Mouse (Mus musculus) limb, embryonic 14.5 days (tissue): ENCODE results near the gene Slc10a3. TPM values are rescaled to one million over a fixed set of nuclear protein-coding genes. Genes with fewer than 3 reads are reported as not detected.

ENCODE experiments used
- ATAC-seq: fragments of 200-750 bp; cut with Nextera tagmentation; 2 replicates; pipeline ENCODE4 v1.8.0; 2017; ENCODE audit warnings: low read depth, moderate number of reproducible peaks, moderate TSS enrichment; ENCODE audit not compliant: low FRiP score
- DNase-seq: peaks from one replicate; pipeline ENCODE4 v3.0.0-alpha.2; 2015; ENCODE audit warnings: low spot score
- H3K27ac ChIP-seq: fragments of 300-500 bp; sonication (generic); replicated peaks from 2 replicates; pipeline ENCODE4 v1.5.1; 2014; ENCODE audit warnings: low read depth, mild to moderate bottlenecking, low read length, moderate library complexity, mixed read lengths
- H3K27me3 ChIP-seq: fragments of 300-500 bp; sonication (generic); 2 replicates; pipeline ENCODE4 v1.6.1; 2014; ENCODE audit warnings: low read length, mixed read lengths; ENCODE audit not compliant: control insufficient read depth, insufficient read depth
- H3K36me3 ChIP-seq: fragments of 300-500 bp; sonication (generic); 2 replicates; pipeline ENCODE4 v1.6.1; 2014; ENCODE audit warnings: mild to moderate bottlenecking, low read length, moderate library complexity, mixed read lengths; ENCODE audit not compliant: control insufficient read depth, insufficient read depth
- H3K4me1 ChIP-seq: fragments of 300-500 bp; sonication (generic); 2 replicates; pipeline ENCODE4 v1.6.1; 2014; ENCODE audit warnings: antibody characterized with exemption, low read length, mixed read lengths; ENCODE audit not compliant: control insufficient read depth, insufficient read depth
- H3K4me2 ChIP-seq: fragments of 300-500 bp; sonication (generic); replicated peaks from 2 replicates; pipeline ENCODE4 v1.6.1; 2014; ENCODE audit warnings: low read depth, mild to moderate bottlenecking, low read length, moderate library complexity; ENCODE audit not compliant: severe bottlenecking
- H3K4me3 ChIP-seq: fragments of 300-500 bp; sonication (generic); replicated peaks from 2 replicates; pipeline ENCODE4 v1.5.1; 2014; ENCODE audit warnings: low read length
- H3K9ac ChIP-seq: fragments of 300-500 bp; sonication (generic); 2 replicates; pipeline ENCODE4 v1.6.1; 2014; ENCODE audit warnings: mild to moderate bottlenecking, low read depth, low read length, moderate library complexity; ENCODE audit not compliant: severe bottlenecking
- H3K9me3 ChIP-seq: fragments of 300-500 bp; sonication (generic); 2 replicates; pipeline ENCODE4 v1.6.1; 2016; ENCODE audit warnings: low read length; ENCODE audit not compliant: control insufficient read depth
- POLR2A ChIP-seq: fragments of 200-500 bp; IDR thresholded peaks from 2 replicates; pipeline ENCODE4 v1.8.0; 2012; ENCODE audit warnings: inconsistent platforms, mild to moderate bottlenecking, moderate library complexity, borderline replicate concordance; ENCODE audit not compliant: insufficient read depth, insufficient read length; ENCODE audit errors: extremely low read depth
- WGBS: fragments of 180-500 bp; shearing (Covaris S2); extraction: QIAGEN DNeasy Blood & Tissue Kit; methylation state at CpG from one replicate; pipeline ENCODE4 v1.1.7; 2014; 5-methylcytosine and 5-hydroxymethylcytosine counted together
- polyA plus RNA-seq, 2 experiments: library from polyadenylated mRNA; depleted of rRNA in 1 of 2; stranded (reverse) in 1 of 2; unstranded in 1 of 2; fragments of >200 nt; fragmentation: Nextera tagmentation in 1 of 2; extraction: Ambion mirVana in 1 of 2; gene quantifications; 2 replicates each; pipeline versions ENCODE4 v1.2.1 to v1.2.3; 2012 to 2014

Slc10a3 gene
- polyA plus RNA-seq (2012; rRNA removed) (16.0 and 21.0 TPM in 2 replicates), polyA plus RNA-seq (2014; fragmentation: Nextera tagmentation; extraction: Ambion mirVana) (20.2 and 24.4 TPM in 2 replicates)

DNA sequence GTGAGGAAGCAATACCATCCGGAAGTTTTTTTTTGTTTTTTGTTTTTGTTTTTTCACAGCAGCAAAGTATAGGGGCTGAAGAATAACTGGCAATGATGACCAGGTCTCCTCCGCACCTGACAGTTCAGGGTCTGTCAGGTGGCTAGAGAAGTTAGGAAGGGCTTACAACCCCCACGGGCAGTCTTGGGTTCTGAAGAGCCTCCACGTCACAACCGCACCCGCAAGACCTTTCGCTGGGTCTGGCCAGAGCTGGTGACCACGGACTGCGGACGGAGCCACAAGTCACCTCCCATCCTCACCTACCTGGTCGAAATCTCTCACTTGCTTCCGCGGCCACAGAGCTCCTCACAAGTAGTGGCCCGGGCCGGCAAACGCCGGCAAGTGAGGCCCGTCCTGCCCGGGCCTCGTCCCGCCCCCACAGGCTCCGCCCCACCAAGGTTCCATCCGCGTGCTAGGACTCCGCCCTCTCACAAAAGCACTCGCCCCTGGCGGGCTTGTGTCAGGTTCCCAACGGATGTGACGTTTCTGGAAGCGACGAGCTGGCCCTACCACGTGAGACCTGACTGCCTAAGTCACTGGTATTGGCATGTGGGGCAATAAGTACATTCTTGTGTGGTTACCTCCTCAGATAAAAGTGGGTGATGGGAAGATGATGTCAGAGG, at the start of gene Slc10a3, which contains the start of gene Ubl4a:
Slc10a3 (minus strand) TSS at position 462 of the 662 bp plus-strand sequence.
Ubl4a (minus strand) TSS at position 331 of the 662 bp plus-strand sequence.
- DNase-seq (peak; percentile 84), ATAC-seq (peak; percentile 93)
- Histone ChIP-seq H3K27me3 (no peaks in the 10 kb centered on the region), H3K9me3 (no peaks in the 10 kb centered on the region), H3K4me3 (peak within 1 kb of the TSS; percentile 43), H3K9ac (peak within 1 kb of the TSS; percentile 52), H3K27ac (no peak within 1 kb of the TSS), H3K4me1 (no peaks in the 10 kb centered on the region), H3K4me2 (peak within 1 kb of the TSS; percentile 59), H3K36me3 (no peaks in the 10 kb centered on the region)
- 22% methylated on average over 32 of the region's 32 CpGs for WGBS
- TF ChIP-seq POLR2A, result peak; percentile 81; the same call in 1 of the 2 replicates

DNA sequence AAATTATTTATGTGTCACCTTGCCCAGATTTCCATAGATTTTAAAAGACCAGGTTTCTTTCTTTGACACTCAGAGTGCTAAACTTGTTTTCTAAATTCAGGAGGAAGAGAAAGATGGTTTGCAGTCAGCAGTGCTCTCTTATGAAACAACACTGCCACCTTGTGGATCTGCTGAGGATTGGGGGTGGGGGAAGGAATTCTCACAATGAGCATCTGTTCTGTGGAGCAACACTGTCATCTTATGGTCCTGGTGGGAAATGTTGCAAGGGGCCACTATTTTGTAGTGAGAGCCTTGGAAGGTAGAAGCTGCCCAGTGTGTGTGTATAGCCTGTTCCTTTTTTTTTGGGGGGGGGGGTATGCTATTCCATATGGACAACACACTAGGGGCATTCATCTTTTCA, 40.2 kb upstream of the Slc10a3 start:
- Histone ChIP-seq H3K27me3 (no peaks in the 10 kb centered on the region), H3K4me1 (no peaks in the 10 kb centered on the region), H3K9me3 (no peaks in the 10 kb centered on the region), H3K36me3 (0 out of 2 replicates have a peak, but pooled peaks cover 2% of the 10 kb centered on the region), H3K27ac (no peak overlapping the region), H3K9ac (no peak overlapping the region), H3K4me3 (no peak overlapping the region), H3K4me2 (no peak overlapping the region)
- ATAC-seq (peak; percentile 80), DNase-seq (peak; percentile 68)
- no peak for TF ChIP-seq POLR2A

DNA sequence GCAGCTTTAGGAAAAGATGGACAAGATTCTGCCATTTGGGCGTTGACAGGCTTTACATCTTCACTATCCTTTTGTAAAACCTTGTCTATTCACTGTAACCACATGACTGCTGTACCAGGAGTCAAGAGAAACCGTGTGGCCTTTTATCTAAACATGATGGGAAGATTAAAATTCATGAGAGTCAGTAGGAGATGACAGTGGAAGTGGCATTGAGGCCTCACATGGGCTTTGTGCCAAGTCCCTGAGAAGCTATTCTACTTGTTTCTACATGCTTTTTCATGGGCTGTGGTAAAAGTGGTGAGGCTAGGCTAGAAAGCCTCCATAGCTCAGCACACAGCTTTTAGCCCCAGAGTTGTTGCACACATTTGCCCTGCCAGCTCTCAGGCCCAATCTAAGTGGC, 35.2 kb upstream of the Slc10a3 start:
- no peaks in the 10 kb centered on the region for H3K27me3 ChIP-seq
- no peaks in the 10 kb centered on the region for H3K4me1 ChIP-seq
- 56% methylated on average over 2 of the region's 2 CpGs for WGBS
- H3K4me3 ChIP-seq, result no peak overlapping the region
- no peak overlapping the region for H3K4me2 ChIP-seq
- no peak for DNase-seq
- H3K27ac ChIP-seq, result no peak overlapping the region
- no peak for ATAC-seq
- no peak overlapping the region for H3K9ac ChIP-seq
- H3K36me3 ChIP-seq, result 0 out of 2 replicates have a peak, but pooled peaks cover 2% of the 10 kb centered on the region
- no peaks in the 10 kb centered on the region for H3K9me3 ChIP-seq
- no peak for TF ChIP-seq POLR2A

DNA sequence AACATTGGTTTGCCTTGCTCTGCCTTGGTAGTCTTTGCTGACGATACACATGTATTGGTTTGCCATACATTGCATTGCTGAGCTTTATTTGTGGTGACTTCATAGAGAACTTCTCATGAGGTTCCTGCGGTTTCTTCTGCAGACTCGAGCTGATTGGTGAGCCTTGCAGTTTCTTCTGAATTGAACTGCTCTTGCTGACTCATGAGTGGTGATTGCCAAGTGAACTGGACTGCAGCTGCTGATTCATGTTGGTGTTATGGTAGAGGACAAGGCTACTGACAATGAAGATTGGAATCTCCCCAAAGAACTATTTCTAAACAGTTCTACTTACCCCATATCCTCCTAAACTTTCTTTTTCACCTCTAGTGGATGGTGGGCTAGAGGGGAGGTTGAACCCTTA, 27.0 kb upstream of the Slc10a3 start:
- TF ChIP-seq POLR2A, result no peak
- Histone ChIP-seq H3K27ac (no peak overlapping the region), H3K36me3 (no peaks in the 10 kb centered on the region), H3K4me3 (no peak overlapping the region), H3K4me2 (no peak overlapping the region), H3K9ac (no peak overlapping the region), H3K9me3 (no peaks in the 10 kb centered on the region), H3K4me1 (no peaks in the 10 kb centered on the region), H3K27me3 (no peaks in the 10 kb centered on the region)
- 83% methylated on average over 3 of the region's 3 CpGs for WGBS
- no peak for ATAC-seq
- no peak for DNase-seq

DNA sequence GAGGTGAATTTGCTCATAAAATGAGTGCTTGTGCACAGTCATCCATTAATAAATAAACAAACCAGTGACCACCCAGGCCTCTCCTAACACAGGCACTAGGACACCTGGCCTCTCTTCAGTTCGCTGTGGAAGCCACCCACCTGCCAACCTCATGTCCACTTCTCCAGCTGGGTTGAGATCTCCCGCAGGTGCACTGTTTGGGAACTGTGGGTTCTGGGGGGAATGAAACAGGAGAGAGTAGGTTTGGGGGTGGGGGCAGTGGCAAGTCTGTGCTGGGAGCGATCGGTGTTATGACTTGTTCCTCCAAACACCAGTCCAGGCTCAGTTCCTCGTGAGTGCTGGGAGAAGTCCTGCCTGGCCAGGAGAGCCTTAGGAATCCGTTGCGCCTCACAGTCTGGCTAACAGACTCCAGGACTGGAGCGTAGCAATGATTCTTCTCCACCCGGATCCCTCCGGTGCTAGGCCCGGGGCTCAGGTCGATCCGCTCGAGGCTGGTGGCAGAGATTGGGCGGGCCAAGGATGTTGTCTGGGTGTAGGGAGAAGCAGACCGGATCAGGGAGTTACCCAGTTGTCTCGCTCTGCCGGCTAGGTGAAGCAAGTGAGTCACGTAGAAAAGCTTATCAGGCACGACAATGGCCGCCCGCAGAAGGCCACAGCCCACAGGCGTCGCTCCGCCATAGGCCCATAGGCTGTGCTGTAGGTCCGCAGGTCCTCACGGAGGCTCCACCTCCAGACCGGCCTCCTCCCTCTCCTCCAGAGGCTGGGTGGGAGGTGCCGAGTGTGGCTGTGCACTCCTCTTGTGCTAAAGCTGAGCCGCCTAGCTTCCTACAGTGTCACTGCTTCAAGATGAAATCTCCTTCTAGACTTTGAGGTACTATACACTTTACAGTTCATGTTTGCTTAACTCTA, 19.6 kb upstream of the Slc10a3 start, which contains the start of the genes Fam3a and Ikbkg:
Fam3a (minus strand) TSS at position 738 of the 909 bp plus-strand sequence.
Ikbkg (plus strand) TSS at position 756 of the 909 bp plus-strand sequence.
- Histone ChIP-seq H3K4me1 (no peaks in the 10 kb centered on the region; the same call in 1 of the 2 replicates), H3K9ac (peak within 1 kb of the TSS; percentile 82), H3K4me3 (peak within 1 kb of the TSS; percentile 52), H3K27me3 (no peaks in the 10 kb centered on the region), H3K4me2 (peak within 1 kb of the TSS; percentile 54), H3K9me3 (no peaks in the 10 kb centered on the region), H3K36me3 (peaks cover 1% of the 10 kb centered on the region; the same call in 1 of the 2 replicates), H3K27ac (peak within 1 kb of the TSS; percentile 83)
- 17% methylated on average over 29 of the region's 30 CpGs for WGBS
- DNase-seq (peak; percentile 85), ATAC-seq (peak; percentile 100)
- TF ChIP-seq POLR2A, result peak; percentile 36; the same call in 1 of the 2 replicates
